Mouse (Mus musculus) bone marrow, adult 2 months (tissue): ENCODE data around the gene Epn3.

Experiments used
- CTCF ChIP-seq: fragments of 200-500 bp; IDR thresholded peaks from 2 replicates; pipeline ENCODE4 v1.5.1; 2011; ENCODE audit warnings: low read length, control low read depth; ENCODE audit not compliant: control insufficient read depth, insufficient read depth
- POLR2A ChIP-seq: fragments of 200-500 bp; IDR thresholded peaks from 2 replicates; pipeline ENCODE4 v1.6.1; 2011; ENCODE audit warnings: low read depth, mild to moderate bottlenecking, control low read depth, low read length, borderline replicate concordance; ENCODE audit not compliant: control insufficient read depth

- TF ChIP-seq POLR2A (no peak), CTCF (no peak)
Observed at GRCm38 (mm10) chr11:94474544-94474910, 25.2 kb downstream of the Epn3 start.
